Mouse (Mus musculus) thymus, adult 2 months (tissue): ENCODE data around the gene Ctrc.

Experiments used
- CTCF ChIP-seq: fragments of 200-500 bp; IDR thresholded peaks from 2 replicates; pipeline ENCODE4 v1.5.1; 2012; ENCODE audit warnings: mild to moderate bottlenecking, control low read depth, low read length, moderate library complexity, borderline replicate concordance; ENCODE audit not compliant: control insufficient read depth, poor library complexity, insufficient read depth; ENCODE audit errors: extremely low read depth
- POLR2A ChIP-seq: fragments of 200-500 bp; IDR thresholded peaks from 2 replicates; pipeline ENCODE4 v1.6.1; 2012; ENCODE audit warnings: mild to moderate bottlenecking, low read length, control low read depth, moderate library complexity; ENCODE audit not compliant: control insufficient read depth, poor library complexity, insufficient read depth; ENCODE audit errors: extremely low read depth

DNA sequence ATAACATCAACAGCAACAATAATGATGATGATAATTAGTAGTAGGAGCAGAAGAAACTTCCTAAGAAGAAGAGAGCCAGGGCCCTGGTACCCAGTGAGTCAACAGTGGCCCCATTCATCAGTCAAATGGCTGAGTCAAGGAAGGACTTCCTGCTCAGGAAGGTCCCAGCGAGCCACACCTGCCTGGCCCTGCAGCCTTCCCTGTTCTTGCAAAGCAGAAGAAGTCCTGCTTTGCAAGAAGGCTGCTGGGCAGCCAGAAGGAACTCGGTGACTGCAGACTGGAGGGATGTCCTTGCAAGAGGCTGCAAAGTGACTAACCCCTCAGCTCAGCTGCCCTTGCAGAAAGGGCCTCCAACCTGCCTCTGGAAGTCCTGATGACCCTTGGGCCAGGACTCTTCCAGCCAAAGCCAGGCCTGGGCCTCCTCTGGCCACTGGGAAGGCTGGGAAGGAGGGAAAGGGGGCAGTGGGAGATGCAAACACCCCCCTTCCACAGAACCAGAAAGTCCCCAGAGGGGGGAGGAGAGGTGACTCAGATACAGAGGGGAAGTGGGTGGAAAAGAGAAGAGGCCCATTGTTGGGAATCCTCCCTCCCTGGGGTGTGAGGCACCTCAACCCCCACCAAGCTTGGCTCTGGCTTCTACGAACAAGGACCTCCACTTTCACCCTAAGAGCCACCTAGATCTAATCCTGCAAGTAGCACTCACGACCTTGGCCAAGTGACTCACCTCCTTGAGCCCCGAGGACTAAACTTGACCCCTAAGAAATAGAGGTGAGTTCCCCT, 23.5 kb upstream of the Ctrc start:
- TF ChIP-seq CTCF (no peak), POLR2A (no peak)
